Mouse (Mus musculus) inflammation-experienced regulatory T-cells, adult 6 months (primary cell): ENCODE results near the gene Rbms3. TPM values are rescaled to one million over a fixed set of nuclear protein-coding genes. Genes with fewer than 3 reads are reported as not detected.

Source experiments
- ATAC-seq: one replicate; pipeline ENCODE4 v1.8.0; 2017
- polyA plus RNA-seq, 3 experiments: library from polyadenylated mRNA; unstranded; fragments of 100-300 nt; shearing (Covaris generic); gene quantifications; one replicate each; pipeline ENCODE4 v1.2.1; 2017

Gene Rbms3
- polyA plus RNA-seq, 3 experiments from 2014 or later: not detected

- ATAC-seq: no peak
Measured at GRCm38 (mm10) chr9:116613276-116613675, 1016.4 kb downstream of the Rbms3 start.

GRCm38 (mm10) chr9:116596046-116596445 lies 1033.7 kb downstream of the Rbms3 start:
- no peak for ATAC-seq

- ATAC-seq: no peak
Measured at GRCm38 (mm10) chr9:116592486-116592885, 1037.2 kb downstream of the Rbms3 start.

- no peak for ATAC-seq
Measured at GRCm38 (mm10) chr9:116591071-116591470, 1038.6 kb downstream of the Rbms3 start.

- ATAC-seq: no peak
Measured at GRCm38 (mm10) chr9:116569680-116570079, 1060.0 kb downstream of the Rbms3 start.

- ATAC-seq: no peak
Measured at GRCm38 (mm10) chr9:116566711-116567110, 1063.0 kb downstream of the Rbms3 start.

- ATAC-seq: no peak
Measured at GRCm38 (mm10) chr9:116557781-116558180, 1071.9 kb downstream of the Rbms3 start.

- ATAC-seq: no peak
Measured at GRCm38 (mm10) chr9:116556641-116557040, 1073.1 kb downstream of the Rbms3 start.

- no peak for ATAC-seq
Measured at GRCm38 (mm10) chr9:116553181-116553580, 1076.5 kb downstream of the Rbms3 start.

- ATAC-seq: no peak
Measured at GRCm38 (mm10) chr9:116546156-116546555, 1083.6 kb downstream of the Rbms3 start.

- no peak for ATAC-seq
Measured at GRCm38 (mm10) chr9:116542793-116543192, 1086.9 kb downstream of the Rbms3 start.

- ATAC-seq: no peak
Measured at GRCm38 (mm10) chr9:116541976-116542375, 1087.7 kb downstream of the Rbms3 start.

GRCm38 (mm10) chr9:116535709-116536108 lies 1094.0 kb downstream of the Rbms3 start:
- ATAC-seq: no peak

- ATAC-seq: no peak
Measured at GRCm38 (mm10) chr9:116533381-116533780, 1096.3 kb downstream of the Rbms3 start.

GRCm38 (mm10) chr9:116531121-116531520 lies 1098.6 kb downstream of the Rbms3 start:
- ATAC-seq: no peak

- ATAC-seq: no peak
Measured at GRCm38 (mm10) chr9:116524386-116524785, 1105.3 kb downstream of the Rbms3 start.
